Mouse (Mus musculus) MEL-GATA-1-ER (cell line): ENCODE results near the gene Coro2a.
"Not testable (repeated sequence)": the region's sequence is repeated elsewhere in the genome, so short reads cannot be mapped to it uniquely, and the experiment has no call there.

Source experiments
- DNase-seq: peaks from one replicate; pipeline ENCODE4 v3.0.0-alpha.2; 2012; ENCODE audit warnings: low read depth; ENCODE audit errors: extremely low read depth

Coro2a gene

DNA sequence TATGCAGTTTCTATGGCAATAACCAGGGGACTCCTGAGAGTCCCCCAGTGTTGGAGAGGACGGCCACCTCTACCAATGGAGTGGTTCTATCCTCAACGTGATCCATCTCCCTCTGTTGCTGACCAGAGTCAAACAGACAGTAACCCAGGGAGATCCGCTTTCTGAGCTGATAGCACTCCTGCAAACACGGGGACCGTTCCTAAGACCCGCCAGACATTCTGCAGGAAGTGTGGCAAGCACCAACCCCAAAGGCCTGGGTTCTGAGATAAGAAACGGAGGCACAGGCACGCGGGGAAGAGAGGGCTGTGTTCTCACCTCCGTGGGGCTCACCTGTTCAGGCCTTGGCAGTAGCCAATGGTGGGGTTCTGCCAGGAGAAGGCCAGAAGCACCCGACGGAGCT lies 11.6 kb upstream of the Coro2a start:
- DNase-seq = no peak

DNA sequence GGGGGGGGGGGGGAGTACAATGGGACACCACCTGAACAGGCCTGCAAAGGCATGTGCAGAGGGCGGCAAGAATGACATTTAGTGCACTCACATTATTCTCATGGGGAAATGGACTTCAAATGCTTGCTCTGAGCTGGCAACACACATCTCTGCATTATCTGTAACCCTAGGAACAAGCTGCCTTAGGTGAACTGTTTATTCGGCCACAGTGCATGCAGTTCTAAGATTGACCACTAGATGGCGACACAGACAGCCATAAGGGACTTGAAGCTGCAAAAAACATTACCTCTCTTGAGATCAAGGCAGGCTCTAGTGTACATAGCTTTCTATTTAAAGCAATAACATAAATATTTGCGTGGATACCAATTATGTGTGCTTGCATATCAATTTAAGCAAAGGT lies 9.2 kb upstream of the Coro2a start:
- DNase-seq = peak; percentile 80

DNA sequence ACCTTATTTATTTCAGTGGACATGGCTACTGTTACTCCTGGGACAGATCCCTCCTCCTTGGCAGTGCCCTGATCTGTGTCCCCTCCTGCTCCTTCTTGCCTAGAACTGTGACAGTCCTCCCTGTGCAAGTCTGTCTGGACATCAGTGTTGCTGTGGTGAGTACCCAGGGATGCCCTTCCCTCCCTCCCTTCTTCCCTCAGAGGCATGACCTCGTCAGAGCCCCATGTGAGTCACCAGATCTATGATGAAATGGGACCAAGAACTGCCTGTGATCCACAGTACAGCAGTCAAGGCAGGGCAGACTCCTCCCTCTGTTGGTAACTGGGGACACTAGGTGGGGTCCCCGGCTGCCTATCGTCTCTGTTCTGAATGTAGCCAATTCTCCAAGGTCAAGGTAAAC lies 5.6 kb upstream of the Coro2a start:
- no peak for DNase-seq

DNA sequence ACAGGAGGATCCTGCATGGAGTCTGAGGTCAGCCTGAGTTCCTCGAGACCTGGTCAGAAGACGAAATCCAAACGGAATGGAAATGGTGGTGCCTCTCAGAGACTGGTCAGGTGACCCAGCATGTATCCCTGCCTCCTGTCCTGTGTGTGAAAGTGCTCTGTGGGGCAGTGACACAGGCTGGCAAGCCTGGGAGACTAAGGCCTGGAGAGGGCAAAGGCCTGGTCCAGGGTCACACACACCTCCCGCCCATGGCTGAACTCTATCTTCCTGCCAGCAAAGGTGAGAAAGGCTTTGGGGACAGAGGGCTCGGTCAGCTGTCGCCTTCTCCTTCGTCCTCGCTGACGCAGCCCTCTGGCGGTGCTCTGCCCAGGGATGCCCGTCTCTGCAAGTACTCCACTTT lies 3.4 kb upstream of the Coro2a start:
- no peak for DNase-seq

DNA sequence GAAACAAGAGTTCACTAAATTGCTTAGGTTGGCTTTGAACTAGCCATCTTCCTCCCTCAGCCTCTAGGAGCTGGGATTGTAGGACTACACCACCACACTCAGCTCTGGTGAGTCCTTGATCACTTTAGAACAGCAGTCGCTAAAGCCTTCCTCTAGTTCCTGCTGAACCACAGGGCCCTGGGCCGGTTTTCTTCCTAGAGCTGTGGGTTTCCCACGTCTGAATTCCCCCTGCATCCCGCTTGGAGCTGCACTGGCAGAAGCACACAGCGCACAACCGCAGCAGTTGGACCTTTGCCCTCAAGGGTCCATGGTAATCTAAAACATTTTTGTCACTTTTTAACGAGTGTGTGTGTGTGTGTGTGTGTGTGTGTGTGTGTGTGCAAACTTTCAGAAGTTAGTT lies 702 bp upstream of the Coro2a start:
- no peak for DNase-seq

DNA sequence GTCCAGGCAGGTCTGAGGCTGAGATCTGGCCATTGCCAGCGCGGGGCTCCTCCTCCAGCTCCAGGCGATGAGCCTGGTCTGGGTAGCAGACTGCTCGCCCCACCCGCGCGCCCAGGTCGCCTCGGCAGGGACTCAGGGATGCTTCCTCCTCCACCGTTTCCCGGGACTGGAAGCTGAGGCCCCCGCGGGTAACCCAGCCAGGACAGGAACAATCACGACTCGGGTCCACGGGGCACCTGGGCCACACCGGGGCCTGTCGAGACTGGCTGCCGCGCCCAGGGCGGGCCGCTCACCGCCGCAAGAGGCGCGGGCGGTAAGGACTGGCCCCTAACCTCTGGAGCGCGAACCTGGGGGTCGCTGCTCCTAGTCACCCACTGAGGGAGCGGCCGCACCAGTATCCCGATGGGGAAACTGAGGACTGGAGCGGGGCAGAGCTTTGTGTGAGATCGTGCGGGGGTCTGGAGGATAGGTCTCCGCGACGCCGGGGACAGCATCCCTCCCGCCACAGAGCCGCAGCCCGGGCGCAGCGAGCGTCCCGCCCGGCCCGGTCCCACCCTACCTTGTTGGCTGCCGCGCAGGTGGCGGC lies 651 bp downstream of the Coro2a start:
- DNase-seq = no peak

DNA sequence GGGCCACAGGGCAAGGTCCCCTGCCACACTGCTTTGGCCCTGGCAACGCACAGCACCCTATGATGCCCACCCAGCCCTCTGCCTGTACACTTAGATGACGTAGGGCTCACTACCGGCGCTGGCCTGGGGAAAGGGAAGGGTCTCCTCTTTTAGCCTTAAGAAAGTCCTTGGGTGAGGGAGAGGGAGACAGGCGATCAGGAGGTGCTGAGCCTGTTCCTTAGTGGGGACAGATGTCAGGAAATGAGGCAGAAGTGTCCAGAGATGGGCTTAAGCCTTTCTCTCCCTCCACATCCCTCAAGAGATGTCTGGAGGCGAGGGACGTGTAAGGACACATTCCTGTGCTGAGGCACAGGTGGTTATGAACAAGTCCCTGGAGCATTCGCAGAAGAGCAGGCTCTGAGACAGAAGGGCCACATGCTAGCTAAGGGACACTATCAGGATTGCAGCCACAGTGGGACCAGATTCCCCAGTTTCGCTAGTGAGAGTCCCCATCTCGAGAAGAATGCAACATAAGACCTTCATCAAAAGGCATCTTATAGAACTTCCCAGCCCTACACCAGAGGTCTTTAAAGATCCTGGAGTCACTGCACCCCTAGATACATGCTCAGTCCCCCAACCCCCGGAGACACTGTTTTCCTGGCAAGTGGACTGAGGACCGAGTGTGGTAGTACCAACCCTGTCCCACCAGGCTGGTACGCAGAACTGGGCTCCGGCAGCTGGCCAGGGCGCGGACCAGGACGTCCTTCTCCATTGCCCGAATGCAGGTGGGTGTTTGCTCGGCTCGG lies 1.3 kb downstream of the Coro2a start:
- no peak for DNase-seq

DNA sequence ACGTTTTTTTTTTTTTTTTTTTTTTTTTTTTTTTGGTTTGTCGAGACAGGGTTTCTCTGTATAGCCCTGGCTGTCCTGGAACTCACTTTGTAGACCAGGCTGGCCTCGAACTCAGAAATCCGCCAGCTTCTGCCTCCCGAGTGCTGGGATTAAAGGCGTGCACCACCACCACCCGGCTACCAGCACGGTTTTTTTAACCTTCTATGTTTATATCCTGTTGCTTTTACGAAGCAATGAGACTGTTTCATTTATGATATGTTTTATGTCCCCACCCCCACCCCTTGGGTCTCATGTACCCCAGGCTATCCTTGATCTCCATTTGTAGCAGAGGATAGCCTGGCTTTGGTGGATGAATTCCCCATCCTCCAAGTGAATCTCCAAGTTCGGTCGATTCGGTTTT lies 2.4 kb downstream of the Coro2a start:
- not testable (repeated sequence) for DNase-seq

DNA sequence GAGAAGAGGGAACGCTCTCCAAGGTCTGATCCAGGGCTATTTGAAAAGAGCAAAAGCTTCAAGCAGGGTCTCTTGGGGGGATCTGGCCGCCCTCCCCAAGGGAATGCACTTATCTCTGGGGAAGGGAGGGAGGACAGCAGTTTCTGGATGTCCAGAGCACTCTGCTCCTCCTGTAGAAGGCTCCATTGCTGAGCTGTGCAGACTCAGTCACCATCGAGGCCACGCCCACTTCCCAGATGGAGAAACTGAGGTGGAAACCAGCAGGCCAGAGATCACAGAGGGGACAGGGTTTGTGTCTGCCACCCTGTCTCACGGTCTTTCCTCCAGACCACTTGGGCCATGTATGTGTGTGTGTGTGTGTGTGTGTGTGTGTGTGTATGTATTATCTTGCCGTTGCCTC lies 3.0 kb downstream of the Coro2a start:
- DNase-seq = no peak

DNA sequence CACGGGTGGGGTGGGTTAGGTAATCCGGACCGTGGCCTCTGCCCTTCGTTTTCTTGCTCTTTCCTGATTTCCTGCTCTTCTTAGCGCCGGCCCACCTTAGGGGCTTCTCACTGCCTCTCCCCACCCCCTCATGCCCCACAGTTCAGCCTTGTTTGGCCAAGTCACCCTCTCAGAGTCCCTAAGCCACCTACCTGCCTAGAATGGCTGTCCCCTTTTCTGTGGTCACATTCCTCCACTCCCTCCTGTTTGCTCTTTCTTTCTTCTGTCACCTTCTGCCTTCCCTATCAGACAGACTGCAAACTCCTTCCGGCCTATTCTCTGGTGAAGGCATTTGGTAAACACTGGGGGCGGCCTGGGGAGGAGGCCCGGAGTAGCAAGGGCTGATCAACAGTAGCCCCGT lies 3.9 kb downstream of the Coro2a start:
- no peak for DNase-seq

DNA sequence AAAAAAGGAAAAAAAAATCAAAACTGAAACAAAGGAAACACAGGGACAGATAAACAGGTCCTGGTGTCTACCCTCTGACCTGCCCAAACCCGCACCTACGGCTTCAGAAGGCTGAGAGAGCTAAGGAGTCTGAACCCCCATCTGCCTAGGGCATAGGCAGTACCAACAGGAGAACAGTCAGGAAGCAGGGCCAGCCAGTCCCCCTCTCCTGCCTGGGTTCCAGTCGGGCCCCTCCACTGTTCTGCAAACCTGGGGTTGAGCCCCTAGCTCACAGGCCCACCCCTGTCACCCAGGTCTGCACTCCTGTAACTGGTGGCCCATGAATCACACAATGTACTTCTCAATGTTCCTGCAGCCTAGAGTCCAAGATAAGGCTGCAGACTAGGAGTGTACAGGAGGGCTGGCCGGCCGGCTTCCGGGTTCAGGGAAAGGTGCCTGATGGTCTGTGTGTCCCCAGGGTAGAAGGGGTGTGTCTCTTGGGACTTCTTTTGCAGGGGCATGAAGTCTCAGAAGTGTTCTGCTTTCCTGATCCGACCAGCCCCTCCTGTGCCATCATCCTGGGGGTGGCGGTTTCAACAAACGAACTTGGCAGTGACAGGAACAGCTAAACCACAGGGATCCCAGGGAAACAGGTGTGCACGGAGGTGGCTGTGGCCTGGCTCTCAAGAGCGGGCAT lies 4.6 kb downstream of the Coro2a start:
- DNase-seq = no peak

DNA sequence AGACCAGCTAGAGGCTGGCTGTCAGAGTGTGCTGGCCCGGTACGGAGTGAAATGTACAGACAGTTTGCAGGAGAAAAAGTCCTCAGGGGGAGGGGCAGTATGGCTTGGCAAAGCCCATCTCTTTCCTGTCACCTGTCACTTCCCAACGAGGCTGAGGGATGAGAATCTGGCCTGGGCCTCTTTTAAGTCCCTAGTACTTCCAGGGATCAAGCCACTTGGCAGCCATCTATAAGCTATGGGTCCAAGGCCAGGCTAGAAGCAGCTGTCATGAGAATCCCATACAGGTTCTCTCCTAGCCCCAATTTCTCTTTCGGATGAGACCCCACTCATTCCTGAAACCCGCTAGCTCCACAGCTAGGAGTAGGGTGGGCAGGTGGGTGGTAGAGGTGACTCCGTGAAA lies 5.6 kb downstream of the Coro2a start:
- no peak for DNase-seq

DNA sequence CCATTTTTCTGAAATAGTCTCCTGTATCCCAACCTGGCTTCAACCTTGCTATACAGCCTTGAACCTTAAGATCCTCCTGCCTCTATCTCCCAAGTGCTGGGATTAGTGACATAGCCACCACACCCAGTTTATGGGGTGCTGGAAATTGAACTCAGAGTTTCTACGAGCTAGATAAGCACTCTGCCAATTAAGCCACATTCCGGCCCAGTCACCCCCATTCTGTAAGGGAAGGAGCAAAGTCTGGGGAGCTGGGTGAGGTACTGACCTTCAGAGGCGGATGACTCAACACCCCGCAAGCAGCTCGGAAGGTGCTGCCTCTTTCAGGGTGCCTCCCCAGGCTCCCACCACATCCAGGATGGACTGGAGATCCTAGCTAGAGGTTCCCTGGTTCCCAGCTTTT lies 7.9 kb downstream of the Coro2a start:
- no peak for DNase-seq

DNA sequence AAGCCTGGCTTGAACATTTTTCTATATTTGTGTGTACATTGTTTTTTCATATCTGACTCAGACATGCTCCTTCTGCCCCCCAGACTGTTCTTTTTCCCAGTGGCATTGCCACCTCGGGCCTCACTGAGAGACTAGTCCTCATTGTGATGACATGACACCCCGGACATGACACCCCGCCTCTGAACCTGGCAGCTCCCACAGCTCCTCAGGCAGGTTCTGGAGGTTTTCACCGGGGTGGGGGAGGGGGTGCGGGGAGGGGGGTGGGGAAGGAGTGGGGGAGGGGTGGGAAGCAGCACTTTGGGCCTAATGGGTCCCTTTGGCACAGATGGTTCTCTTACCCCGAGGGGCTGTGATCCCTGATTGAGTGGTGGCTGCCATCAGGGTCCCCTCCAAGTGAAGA lies 8.5 kb downstream of the Coro2a start:
- no peak for DNase-seq

DNA sequence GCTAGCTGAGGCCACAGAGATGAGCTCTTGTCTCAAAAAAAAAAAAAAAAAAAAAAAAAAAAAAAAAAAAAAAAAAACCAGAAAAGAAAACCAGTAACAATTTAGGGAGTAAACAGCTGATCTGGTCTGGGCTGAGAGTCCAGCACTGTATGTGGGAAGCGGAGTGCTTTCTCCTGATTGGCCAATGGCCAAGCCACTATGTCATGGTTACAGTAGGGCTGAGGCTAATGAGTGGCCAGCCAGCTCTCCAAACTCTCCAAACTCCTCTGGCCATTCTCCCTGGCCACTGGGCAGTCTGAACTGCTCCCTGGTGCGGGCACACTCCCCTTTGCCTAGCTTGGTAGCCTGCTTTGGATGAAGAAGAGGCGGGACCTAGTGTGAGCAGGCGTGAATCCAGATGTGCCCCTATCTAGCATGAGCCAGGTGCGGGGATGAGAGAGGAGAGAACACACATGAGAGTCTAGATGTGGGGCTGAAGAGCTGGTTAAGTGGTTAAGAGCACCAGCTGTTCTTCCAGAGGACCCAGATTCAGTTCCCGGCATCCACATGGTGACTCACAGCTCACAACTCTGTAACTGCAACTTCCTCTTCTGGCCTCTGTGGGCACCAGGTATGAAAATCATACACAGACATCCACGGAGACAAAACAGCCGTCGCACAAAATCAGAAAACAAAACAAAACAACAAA lies 10.0 kb downstream of the Coro2a start:
- DNase-seq = no peak

DNA sequence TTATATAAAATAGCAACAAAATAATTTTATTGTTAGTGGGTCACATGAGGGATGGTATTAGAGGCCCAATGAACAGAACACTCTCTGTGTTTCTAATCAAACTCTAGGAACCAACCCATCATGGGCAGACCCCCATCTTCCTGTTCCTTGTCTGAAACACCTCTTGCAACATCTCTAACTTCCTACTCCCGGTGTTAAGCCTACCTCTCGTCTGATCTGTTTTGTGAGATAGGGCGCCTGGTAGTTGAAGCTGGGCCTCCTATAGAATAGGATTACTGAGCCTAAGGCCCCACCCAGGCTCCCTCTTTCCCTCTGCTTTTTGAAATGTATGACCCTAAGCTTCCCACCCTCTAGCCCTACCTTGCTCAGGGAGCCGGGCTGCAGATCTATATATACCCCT lies 11.2 kb downstream of the Coro2a start:
- DNase-seq = peak; percentile 57

DNA sequence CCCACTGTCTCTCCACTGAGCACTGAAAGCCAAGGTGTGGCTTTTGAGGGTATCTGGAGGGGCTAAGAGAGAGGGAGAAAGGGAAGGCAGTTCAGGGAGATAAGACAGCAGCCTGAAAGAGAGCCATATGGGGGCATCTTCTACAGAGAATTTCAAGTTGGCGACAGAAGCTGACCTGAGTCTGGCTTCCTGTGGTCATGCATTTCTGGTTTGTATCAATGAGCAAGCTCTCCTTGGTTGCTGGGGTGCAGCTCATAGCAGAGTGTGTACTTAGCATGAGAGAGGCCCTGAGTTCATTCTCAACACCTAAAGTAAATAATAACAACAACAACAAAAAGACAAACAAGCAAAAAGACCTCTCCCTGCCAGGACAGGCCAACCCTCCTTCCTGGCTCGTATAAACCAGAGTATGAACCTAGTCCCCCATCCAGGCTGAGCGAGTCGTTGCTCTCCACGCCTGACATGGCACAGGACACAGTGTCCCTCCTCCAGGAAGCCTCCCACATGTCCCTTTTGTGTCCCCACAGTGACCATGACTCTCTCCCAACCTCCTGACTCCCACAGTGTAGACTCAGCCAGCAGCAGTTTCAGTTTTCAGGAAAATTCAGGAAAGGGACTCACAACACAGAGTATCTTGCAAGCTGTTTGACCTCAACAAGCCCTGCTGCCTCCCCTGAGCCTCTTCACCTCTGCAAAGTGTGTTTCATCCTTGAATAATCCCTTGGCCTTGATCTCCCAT lies 11.9 kb downstream of the Coro2a start:
- no peak for DNase-seq

DNA sequence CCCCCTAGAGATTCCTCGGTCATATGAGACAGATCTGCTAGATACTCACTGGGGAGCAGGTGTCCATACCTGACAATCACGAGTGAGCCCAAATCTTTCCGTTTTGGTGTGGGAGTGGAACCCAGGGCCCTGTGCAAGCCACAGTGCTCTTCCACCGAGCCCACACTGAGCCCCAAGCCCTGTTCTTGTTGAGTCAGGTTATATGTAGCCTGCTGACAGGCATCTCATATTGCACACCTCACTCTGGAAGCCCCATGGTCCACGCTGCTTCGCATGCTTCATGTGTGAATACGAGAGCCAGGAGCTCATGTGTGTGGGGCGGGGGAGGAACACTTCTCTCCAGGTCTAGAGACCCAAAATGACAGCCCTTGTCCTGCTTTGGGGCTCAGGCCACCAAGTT lies 12.9 kb downstream of the Coro2a start:
- no peak for DNase-seq

DNA sequence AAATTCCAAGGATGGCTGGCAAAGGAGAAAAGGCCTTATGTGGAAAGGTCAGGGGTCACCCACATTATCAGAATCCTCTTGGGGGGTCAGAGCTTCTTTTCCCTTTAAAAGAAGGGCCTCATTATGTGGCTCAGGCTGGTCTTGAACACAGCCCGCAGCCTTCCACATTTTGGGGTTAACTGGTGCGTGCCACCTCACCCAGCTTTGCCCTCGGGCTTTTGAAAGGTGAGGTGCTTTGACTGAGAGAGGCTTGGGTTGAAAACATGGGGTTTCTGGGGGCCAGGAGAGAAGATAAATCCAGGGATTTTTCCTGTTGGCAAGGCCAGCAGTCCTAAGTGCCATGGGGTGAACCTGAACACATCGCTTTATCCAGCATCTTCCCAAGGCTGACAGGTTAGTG lies 15.5 kb downstream of the Coro2a start:
- DNase-seq = no peak

DNA sequence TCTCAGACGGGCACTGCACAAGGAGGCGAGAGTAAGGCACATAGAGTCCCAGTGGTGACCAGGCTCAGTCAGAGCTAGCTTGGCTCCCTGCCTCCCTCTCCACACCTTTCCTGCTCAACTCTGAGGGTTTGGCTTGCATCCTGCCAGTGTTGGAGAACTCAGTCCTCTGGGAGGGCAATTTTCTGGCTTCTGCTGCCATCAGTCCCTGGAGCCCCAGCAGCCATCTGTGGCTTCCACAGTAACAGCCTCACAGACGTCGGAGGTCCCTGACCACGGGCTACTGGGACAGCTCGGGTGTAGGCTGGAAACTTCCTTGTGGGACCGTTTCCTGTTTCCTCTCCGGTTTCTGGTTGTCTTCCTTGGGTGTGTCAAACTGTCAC lies 16.2 kb downstream of the Coro2a start:
- DNase-seq = no peak

DNA sequence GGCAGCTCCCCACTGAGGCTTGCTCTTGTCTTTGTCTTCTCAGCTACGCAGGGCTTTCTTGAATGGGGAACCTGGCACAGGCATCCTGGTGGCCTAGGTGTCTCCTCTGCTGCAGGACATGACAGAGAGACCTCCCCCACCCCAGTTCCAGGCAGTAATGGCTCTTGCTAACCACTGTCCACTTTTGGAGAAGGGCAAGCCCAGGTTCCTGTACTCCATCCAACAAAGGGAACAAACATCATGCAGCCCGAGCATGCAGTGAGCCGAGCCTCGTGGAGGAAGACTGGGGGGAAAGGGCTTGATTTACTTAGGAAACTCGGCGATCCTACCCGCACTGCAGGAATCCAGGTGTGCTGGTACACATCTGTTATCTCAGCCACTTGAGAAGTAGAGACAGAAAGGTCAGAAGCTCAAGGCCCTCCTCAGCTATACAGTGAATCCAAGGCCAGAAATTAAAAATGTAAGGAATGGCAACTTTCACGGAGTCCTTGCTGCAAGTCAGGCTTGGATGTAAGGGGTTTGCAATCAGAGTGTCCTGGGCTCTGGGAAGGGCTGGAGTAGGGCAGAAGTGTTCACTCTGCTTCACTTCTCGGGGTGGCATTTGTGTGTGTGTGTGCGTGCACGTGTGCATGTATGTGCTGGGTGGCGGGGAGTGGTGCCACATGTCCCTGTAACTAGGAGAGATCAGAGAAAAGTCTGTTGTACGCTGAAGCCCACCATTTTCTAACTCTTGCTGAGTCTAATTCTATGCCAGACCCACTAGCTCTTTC lies 16.8 kb downstream of the Coro2a start:
- DNase-seq = no peak
